Mouse (Mus musculus): ENCODE data around the gene Rin1. TPM values are rescaled to one million over a fixed set of nuclear protein-coding genes. Genes with fewer than 3 reads are reported as not detected.

The Rin1 gene
- polyA plus RNA-seq, 1 experiment from 2014 or later: 4.4 TPM

DNA sequence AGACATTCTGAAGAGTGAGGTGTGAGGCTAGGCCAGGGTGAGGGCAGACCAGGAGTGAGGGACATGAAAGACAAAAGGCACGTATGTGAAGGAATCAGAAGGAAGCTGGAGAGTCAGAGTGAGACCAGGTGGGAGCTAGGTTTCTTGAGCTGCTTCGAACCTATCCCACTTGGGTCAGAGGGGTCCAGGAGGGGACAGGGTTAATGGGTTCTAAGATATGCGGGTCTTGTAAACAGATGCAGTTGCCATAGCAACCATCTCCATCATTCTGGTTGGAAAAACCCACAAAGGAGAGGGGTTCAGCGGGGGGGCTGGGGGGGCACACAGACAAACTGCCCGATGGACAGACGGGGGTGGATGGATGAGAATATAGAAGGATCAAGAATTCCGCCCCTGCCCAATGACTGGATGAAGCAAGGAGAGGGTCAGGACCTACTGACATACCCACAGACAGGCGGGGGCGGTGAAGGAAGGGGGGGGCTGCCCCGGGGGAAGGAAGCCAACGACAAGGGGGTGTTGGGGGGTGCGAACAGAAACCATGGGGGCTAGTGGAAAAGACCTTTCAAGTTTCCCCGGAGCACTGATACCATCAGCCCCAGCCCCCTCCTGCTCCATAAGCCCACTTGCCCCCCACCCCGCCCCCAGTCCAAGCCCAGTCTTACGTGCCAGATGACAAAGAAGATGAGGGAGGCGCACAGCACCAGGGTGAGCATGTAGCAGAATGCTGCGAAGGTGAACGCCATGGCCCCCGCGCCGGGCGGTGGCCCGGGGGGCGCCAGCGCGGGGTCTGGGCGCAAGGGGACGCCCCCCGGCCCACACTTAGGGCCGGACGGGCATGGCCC lies 47.5 kb downstream of the Rin1 start:
- H3K4me1 ChIP-seq: peaks cover 65% of the 10 kb centered on the region
- ATAC-seq (ENCODE audit: insufficient number of reproducible peaks, low FRiP score, low TSS enrichment, low read depth): no peak; the same call in 1 of the 2 replicates
- WGBS: 4% methylated on average over 31 of the region's 31 CpGs
- no peaks in the 10 kb centered on the region for H3K9me3 ChIP-seq (replicated peaks)
- H3K9ac ChIP-seq: peak overlapping the region; percentile 91
- no peaks in the 10 kb centered on the region for H3K27me3 ChIP-seq
- peak overlapping the region; percentile 70 for H3K4me3 ChIP-seq (replicated peaks)
- peak overlapping the region; percentile 99 for H3K4me2 ChIP-seq (replicated peaks)
- H3K27ac ChIP-seq (replicated peaks): peak overlapping the region; percentile 65
- H3K36me3 ChIP-seq: peaks cover 45% of the 10 kb centered on the region

DNA sequence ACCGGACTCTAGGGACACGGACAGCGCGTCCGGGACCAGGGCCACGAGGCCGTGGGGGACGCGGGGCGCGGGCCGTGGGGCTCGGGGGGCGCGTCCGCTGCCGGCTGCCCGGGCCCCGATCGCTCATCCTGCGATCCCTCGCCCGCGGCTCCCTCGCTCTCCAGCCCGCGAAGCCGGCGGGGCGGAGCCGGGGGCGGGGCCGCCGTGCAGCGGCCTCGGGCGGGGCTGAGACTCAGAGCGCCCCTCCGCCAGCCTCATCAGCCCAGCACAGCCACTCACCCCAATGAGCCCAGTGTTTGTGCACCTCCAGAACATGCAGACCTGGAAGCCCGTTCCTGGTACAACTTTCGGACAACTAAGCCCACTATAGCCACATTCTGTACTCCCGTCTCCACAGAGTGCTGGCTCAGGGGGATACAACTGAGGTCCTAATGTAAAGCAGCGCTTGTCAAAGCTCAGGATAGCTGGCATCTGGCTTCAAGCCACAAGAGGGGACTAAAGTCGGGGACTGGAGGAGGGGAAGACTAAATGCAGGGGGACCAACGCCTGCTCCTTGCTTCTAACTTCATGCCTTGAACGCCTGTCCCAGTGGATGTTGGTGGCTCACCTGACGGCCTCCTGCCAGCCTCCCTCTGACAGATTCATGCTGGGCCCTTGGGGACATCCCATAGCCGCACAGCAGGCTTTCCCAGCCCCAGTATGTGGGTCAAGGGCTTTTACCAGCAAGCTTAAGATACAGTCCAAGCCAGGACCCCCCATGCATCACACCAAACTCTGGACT lies 48.3 kb downstream of the Rin1 start, which contains the start of gene Cnih2:
TSS of gene Cnih2 (minus strand) at position 159 of the 781 bp plus-strand sequence.
- no peaks in the 10 kb centered on the region for H3K9me3 ChIP-seq (replicated peaks)
- ATAC-seq (ENCODE audit: insufficient number of reproducible peaks, low FRiP score, low TSS enrichment, low read depth): peak; percentile 75

DNA sequence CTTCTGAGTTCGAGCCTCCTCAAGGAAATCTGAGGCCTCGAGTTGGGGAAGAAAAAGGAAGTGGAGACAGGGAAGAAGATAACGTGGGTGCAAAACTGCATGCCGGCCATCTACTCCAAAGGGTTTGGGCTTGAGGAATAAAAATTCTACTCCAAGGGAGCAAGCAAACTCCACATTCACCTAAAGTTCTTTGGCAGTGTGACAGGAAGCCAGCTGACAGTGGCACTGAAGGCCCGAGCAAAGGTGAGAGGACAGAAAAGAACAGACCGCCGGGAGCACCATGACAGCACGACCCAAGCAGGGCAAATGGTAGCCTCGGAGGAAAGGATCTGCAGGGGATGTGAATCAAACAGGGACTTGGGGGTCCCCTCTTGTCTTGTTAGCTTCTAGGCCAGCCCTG lies 55.8 kb downstream of the Rin1 start:
- H3K4me1 ChIP-seq: peaks cover 18% of the 10 kb centered on the region
- WGBS: 4% methylated on average over 9 of the region's 9 CpGs
- no peaks in the 10 kb centered on the region for H3K9me3 ChIP-seq (replicated peaks)
- peaks cover 70% of the 10 kb centered on the region for H3K36me3 ChIP-seq
- peak overlapping the region; percentile 98 for H3K27ac ChIP-seq (replicated peaks)
- peak overlapping the region; percentile 83 for H3K4me3 ChIP-seq (replicated peaks)
- H3K4me2 ChIP-seq (replicated peaks): peak overlapping the region; percentile 87
- H3K9ac ChIP-seq: peak overlapping the region; percentile 87
- no peak for ATAC-seq (ENCODE audit: insufficient number of reproducible peaks, low FRiP score, low TSS enrichment, low read depth)
- no peaks in the 10 kb centered on the region for H3K27me3 ChIP-seq

More for the DNA sequence above, 48.3 kb downstream of the Rin1 start, which contains the start of gene Cnih2:
- Histone ChIP-seq H3K4me2 (replicated peaks) (peak within 1 kb of the TSS; percentile 99), H3K27ac (replicated peaks) (peak within 1 kb of the TSS; percentile 65), H3K27me3 (no peaks in the 10 kb centered on the region), H3K4me1 (peaks cover 63% of the 10 kb centered on the region), H3K9ac (peak within 1 kb of the TSS; percentile 91), H3K36me3 (peaks cover 45% of the 10 kb centered on the region), H3K4me3 (replicated peaks) (peak within 1 kb of the TSS; percentile 70)
- WGBS: 2% methylated on average over 43 of the region's 48 CpGs

Other genes starting within 250 kb of the Rin1 start
- gene Gm21992, start 238.9 kb upstream of the Rin1 start, polyA plus RNA-seq (2015; fragmentation: Nextera tagmentation; extraction: Ambion mirVana): 30.9 and 36.3 TPM in 2 replicates
- 74.1 and 74.5 TPM in 2 replicates for gene Rbm14, start 238.8 kb upstream of the Rin1 start, polyA plus RNA-seq (2015; fragmentation: Nextera tagmentation; extraction: Ambion mirVana)
- 69.4 and 73.8 TPM in 2 replicates for gene Ccs, start 211.1 kb upstream of the Rin1 start, polyA plus RNA-seq (2015; fragmentation: Nextera tagmentation; extraction: Ambion mirVana)
- 1.2 and 1.9 TPM in 2 replicates for gene Ccdc87, start 211.1 kb upstream of the Rin1 start, polyA plus RNA-seq (2015; fragmentation: Nextera tagmentation; extraction: Ambion mirVana)
- 62.7 and 63.9 TPM in 2 replicates for gene Ctsf, start 195.4 kb upstream of the Rin1 start, polyA plus RNA-seq (2015; fragmentation: Nextera tagmentation; extraction: Ambion mirVana)
- gene Actn3, start 172.6 kb upstream of the Rin1 start, polyA plus RNA-seq (2015; fragmentation: Nextera tagmentation; extraction: Ambion mirVana): 29.6 and 33.7 TPM in 2 replicates
- gene Zdhhc24, start 171.8 kb upstream of the Rin1 start, polyA plus RNA-seq (2015; fragmentation: Nextera tagmentation; extraction: Ambion mirVana): 14.0 and 14.9 TPM in 2 replicates
- gene Bbs1, start 143.9 kb upstream of the Rin1 start, polyA plus RNA-seq (2015; fragmentation: Nextera tagmentation; extraction: Ambion mirVana): 4.6 and 5.5 TPM in 2 replicates
- 113 and 117 TPM in 2 replicates for gene Dpp3, start 122.2 kb upstream of the Rin1 start, polyA plus RNA-seq (2015; fragmentation: Nextera tagmentation; extraction: Ambion mirVana)
- gene Peli3, start 107.4 kb upstream of the Rin1 start, polyA plus RNA-seq (2015; fragmentation: Nextera tagmentation; extraction: Ambion mirVana): 5.0 and 5.1 TPM in 2 replicates
- gene Mrpl11, start 88.3 kb upstream of the Rin1 start, polyA plus RNA-seq (2015; fragmentation: Nextera tagmentation; extraction: Ambion mirVana): 84.2 and 85.9 TPM in 2 replicates
- gene Npas4, start 60.2 kb upstream of the Rin1 start, polyA plus RNA-seq (2015; fragmentation: Nextera tagmentation; extraction: Ambion mirVana): not detected in 2 replicates
- gene Slc29a2, start 26.6 kb upstream of the Rin1 start, polyA plus RNA-seq (2015; fragmentation: Nextera tagmentation; extraction: Ambion mirVana): 3.5 and 4.9 TPM in 2 replicates
- 47.2 and 48.4 TPM in 2 replicates for gene B4gat1, start 11.7 kb upstream of the Rin1 start, polyA plus RNA-seq (2015; fragmentation: Nextera tagmentation; extraction: Ambion mirVana)
- gene AC124502.3, start 11.6 kb upstream of the Rin1 start, polyA plus RNA-seq (2015; fragmentation: Nextera tagmentation; extraction: Ambion mirVana): 1.9 and 2.0 TPM in 2 replicates
- 42.2 and 48.6 TPM in 2 replicates for gene Brms1, start 9.1 kb upstream of the Rin1 start, polyA plus RNA-seq (2015; fragmentation: Nextera tagmentation; extraction: Ambion mirVana)
- gene Cd248, start 17.6 kb downstream of the Rin1 start, polyA plus RNA-seq (2015; fragmentation: Nextera tagmentation; extraction: Ambion mirVana): 131 and 158 TPM in 2 replicates
- gene Tmem151a, start 35.0 kb downstream of the Rin1 start, polyA plus RNA-seq (2015; fragmentation: Nextera tagmentation; extraction: Ambion mirVana): 2.3 and 3.0 TPM in 2 replicates
- 111 and 119 TPM in 2 replicates for gene Yif1a, start 38.1 kb downstream of the Rin1 start, polyA plus RNA-seq (2015; fragmentation: Nextera tagmentation; extraction: Ambion mirVana)
- gene Cnih2, start 48.0 kb downstream of the Rin1 start, polyA plus RNA-seq (2015; fragmentation: Nextera tagmentation; extraction: Ambion mirVana): 35.5 and 38.7 TPM in 2 replicates
- gene Rab1b, start 56.6 kb downstream of the Rin1 start, polyA plus RNA-seq (2015; fragmentation: Nextera tagmentation; extraction: Ambion mirVana): 256 and 270 TPM in 2 replicates
- 17.9 and 19.5 TPM in 2 replicates for gene Klc2, start 68.1 kb downstream of the Rin1 start, polyA plus RNA-seq (2015; fragmentation: Nextera tagmentation; extraction: Ambion mirVana)
- gene Pacs1, start 222.6 kb downstream of the Rin1 start, polyA plus RNA-seq (2015; fragmentation: Nextera tagmentation; extraction: Ambion mirVana): 25.1 and 30.6 TPM in 2 replicates
- gene Sf3b2, start 245.0 kb downstream of the Rin1 start, polyA plus RNA-seq (2015; fragmentation: Nextera tagmentation; extraction: Ambion mirVana): 335 and 338 TPM in 2 replicates
- gene Gal3st3, start 247.8 kb downstream of the Rin1 start, polyA plus RNA-seq (2015; fragmentation: Nextera tagmentation; extraction: Ambion mirVana): 4.2 and 5.8 TPM in 2 replicates